Mouse (Mus musculus): ENCODE measurements around the gene Iqcn.

DNA sequence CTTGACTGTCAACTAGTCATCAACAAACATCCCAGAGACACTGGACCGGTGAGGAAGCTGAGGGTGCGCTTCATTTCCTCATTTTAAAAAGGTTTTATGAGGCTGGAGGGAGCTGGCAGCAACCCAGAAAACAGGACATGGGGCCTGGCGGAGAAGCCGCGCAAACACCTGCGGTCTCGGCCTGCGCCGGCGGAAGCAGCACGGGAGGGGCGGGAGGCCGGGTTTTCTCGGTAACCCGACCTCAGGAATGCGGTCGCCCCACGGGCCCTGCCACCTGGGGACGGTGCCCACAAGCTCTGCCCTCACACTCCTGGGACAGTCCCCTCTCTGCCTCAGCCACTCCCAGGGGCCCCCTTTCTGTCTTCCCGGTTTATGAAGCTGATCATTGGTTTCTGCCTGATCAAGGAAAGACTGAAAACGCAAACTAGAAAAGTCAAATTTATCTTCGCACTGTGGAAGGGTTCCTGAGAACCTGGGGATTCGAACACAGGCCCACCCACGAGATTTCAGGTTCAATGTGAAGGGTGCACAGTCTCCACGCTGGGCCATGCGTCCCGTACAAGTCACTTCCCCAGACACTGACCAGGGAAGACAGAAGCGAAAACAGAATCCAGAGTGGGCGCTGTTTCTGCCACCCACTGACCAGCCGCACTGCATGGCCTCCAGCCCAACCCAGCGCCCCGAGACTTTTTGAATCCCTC, 7.8 kb upstream of the Iqcn start:
- TF ChIP-seq GATA1 (IDR thresholded peaks at IDR 0.05; ENCODE audit: borderline replicate concordance, low read length) (no peak), FLI1 (IDR thresholded peaks at IDR 0.05; ENCODE audit: low read length) (no peak)
